Mouse (Mus musculus) midbrain, postnatal 0 days (tissue): ENCODE results near the gene Gsdmc3. TPM values are rescaled to one million over a fixed set of nuclear protein-coding genes. Genes with fewer than 3 reads are reported as not detected.
"Not testable (repeated sequence)": the region's sequence is repeated elsewhere in the genome, so short reads cannot be mapped to it uniquely, and the experiment has no call there.

Source experiments
- ATAC-seq: fragments of 200-750 bp; cut with Nextera tagmentation; 2 replicates; pipeline ENCODE4 v1.8.0; 2017; ENCODE audit warnings: moderate number of reproducible peaks, mild to moderate bottlenecking, moderate TSS enrichment, moderate library complexity; ENCODE audit not compliant: low FRiP score
- DNase-seq: peaks from one replicate; pipeline ENCODE4 v3.0.0-alpha.2; 2015; ENCODE audit warnings: low spot score
- H3K27ac ChIP-seq: fragments of 300-500 bp; sonication (generic); 2 replicates; pipeline ENCODE4 v1.5.1; 2014; ENCODE audit warnings: low read depth, mild to moderate bottlenecking, low read length, mixed read lengths
- H3K27me3 ChIP-seq: fragments of 300-500 bp; sonication (generic); 2 replicates; pipeline ENCODE4 v1.6.1; 2014; ENCODE audit warnings: low read length, control low read depth, mixed read lengths; ENCODE audit not compliant: insufficient read depth
- H3K36me3 ChIP-seq: fragments of 300-500 bp; sonication (generic); 2 replicates; pipeline ENCODE4 v1.6.1; 2014; ENCODE audit warnings: low read length, control low read depth, mixed read lengths; ENCODE audit not compliant: insufficient read depth
- H3K4me1 ChIP-seq: fragments of 300-500 bp; sonication (generic); 2 replicates; pipeline ENCODE4 v1.6.1; 2014; ENCODE audit warnings: mild to moderate bottlenecking, control low read depth, antibody characterized with exemption, low read length, mixed read lengths; ENCODE audit not compliant: insufficient read depth
- H3K4me2 ChIP-seq: fragments of 300-500 bp; sonication (generic); 2 replicates; pipeline ENCODE4 v1.6.1; 2014; ENCODE audit warnings: low read depth, mild to moderate bottlenecking, low read length, mixed read lengths; ENCODE audit not compliant: poor library complexity, severe bottlenecking
- H3K4me3 ChIP-seq: fragments of 300-500 bp; sonication (generic); 2 replicates; pipeline ENCODE4 v1.5.1; 2014; ENCODE audit warnings: low read depth, mild to moderate bottlenecking, low read length, moderate library complexity
- H3K9ac ChIP-seq: fragments of 300-500 bp; sonication (generic); replicated peaks from 2 replicates; pipeline ENCODE4 v1.6.1; 2014; ENCODE audit warnings: mild to moderate bottlenecking, low read length, moderate library complexity, mixed read lengths; ENCODE audit not compliant: poor library complexity, severe bottlenecking
- H3K9me3 ChIP-seq: fragments of 300-500 bp; sonication (generic); 2 replicates; pipeline ENCODE4 v1.6.1; 2016; ENCODE audit warnings: low read length, control low read depth
- CTCF ChIP-seq: IDR thresholded peaks from 2 replicates; pipeline ENCODE4 v1.5.1; 2016; ENCODE audit warnings: antibody characterized with exemption, mild to moderate bottlenecking
- WGBS: fragments of 180-500 bp; shearing (Covaris S2); extraction: QIAGEN DNeasy Blood & Tissue Kit; methylation state at CpG from one replicate; pipeline ENCODE4 v1.1.7; 2014; 5-methylcytosine and 5-hydroxymethylcytosine counted together
- polyA plus RNA-seq: library from polyadenylated mRNA; unstranded; fragments of >200 nt; fragmentation: Nextera tagmentation; extraction: Ambion mirVana; gene quantifications from 2 replicates; pipeline ENCODE4 v1.2.1, GENCODE M21; 2015
- total RNA-seq: library from RNA; depleted of rRNA; stranded (reverse); fragments of >200 nt; gene quantifications from 2 replicates; pipeline ENCODE4 v1.2.3, GENCODE M21; 2014; rRNA removed

Gene Gsdmc3
- not detected in 2 replicates for total RNA-seq
- polyA plus RNA-seq: not detected in 2 replicates

DNA sequence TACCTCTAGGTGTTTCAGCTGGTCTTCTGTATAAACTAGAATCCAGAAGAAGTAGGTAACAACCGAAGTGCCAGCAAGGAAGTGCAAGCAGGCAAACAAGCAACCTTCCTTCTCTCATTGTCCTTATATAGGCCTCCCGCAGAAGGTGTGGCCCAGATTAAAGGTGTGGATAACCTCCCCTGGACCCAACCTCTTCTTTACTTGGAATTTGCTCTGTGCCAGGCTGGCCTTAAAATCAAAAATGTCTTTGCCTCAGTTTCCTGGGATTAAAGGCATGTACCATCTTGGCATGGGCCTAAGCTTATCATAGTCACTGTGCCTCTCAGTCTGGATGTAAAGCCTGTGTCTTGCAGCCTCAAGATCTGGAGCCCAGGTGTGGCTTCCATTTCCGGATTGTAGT, at the start of gene Gsdmc3:
Gene Gsdmc3 (minus strand): TSS at position 101 of the 400 bp plus-strand sequence.
- not testable (repeated sequence) for H3K27me3 ChIP-seq, H3K4me2 ChIP-seq, H3K9ac ChIP-seq, H3K9me3 ChIP-seq, ATAC-seq, H3K4me3 ChIP-seq, H3K36me3 ChIP-seq, H3K4me1 ChIP-seq, H3K27ac ChIP-seq, DNase-seq
- WGBS: 95% methylated on average over 1 of the region's 3 CpGs

DNA sequence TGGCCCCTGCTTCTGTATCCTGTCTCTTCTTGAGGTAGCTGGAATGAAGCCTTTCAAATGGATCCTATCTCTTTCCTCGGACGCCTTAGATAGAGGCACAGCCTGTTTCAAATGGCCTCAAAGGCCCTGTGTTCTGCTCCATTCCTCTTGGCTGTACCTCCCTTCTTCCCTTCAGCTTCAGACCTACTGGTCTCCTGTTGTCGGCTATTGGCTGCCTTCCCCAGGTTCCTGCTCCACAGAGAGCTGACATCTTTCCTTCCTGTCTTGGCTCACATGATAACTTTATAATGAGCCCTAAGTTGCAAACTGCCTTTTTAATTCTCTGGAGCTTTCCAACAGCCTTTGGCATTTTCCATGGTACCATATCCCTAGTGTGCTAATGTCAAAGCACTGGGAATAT, 47.8 kb upstream of the Gsdmc3 start:
- ATAC-seq (no peak), DNase-seq (no peak)
- H3K27me3 ChIP-seq: no peaks in the 10 kb centered on the region
- no peaks in the 10 kb centered on the region for H3K4me1 ChIP-seq
- H3K4me3 ChIP-seq: no peak overlapping the region
- peaks cover 22% of the 10 kb centered on the region for H3K36me3 ChIP-seq
- H3K27ac ChIP-seq: no peak overlapping the region
- no peak overlapping the region for H3K9ac ChIP-seq
- no peak for TF ChIP-seq CTCF
- H3K9me3 ChIP-seq: no peaks in the 10 kb centered on the region
- H3K4me2 ChIP-seq: no peak overlapping the region
- WGBS: 89% methylated on average over 3 of the region's 3 CpGs

DNA sequence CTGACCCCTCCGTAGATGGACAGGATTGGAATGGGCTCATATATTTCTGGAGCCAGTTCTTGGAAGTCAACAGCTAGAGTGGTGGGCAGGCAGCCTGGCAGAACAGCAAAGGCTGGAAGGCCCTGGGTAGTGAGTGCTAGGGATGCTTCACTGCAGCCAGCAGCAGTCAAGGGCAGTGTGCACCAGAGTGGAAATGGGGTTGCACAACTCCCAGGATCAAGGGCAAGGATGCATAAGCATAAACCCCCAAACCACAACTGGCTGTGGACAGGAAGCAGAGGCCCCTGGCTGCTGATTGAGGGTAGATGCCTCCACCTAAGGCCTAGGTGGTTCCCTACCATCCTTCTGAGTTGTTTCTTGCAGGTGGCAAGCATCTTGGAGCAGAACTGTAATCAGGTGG, 46.1 kb upstream of the Gsdmc3 start:
- TF ChIP-seq CTCF: no peak
- H3K27me3 ChIP-seq: no peaks in the 10 kb centered on the region
- H3K27ac ChIP-seq: no peak overlapping the region
- H3K9me3 ChIP-seq: no peaks in the 10 kb centered on the region
- H3K4me3 ChIP-seq: no peak overlapping the region
- H3K9ac ChIP-seq: no peak overlapping the region
- DNase-seq (no peak), ATAC-seq (no peak)
- no peak overlapping the region for H3K4me2 ChIP-seq
- WGBS: 90% methylated on average over 1 of the region's 1 CpGs
- H3K36me3 ChIP-seq: peaks cover 10% of the 10 kb centered on the region
- no peaks in the 10 kb centered on the region for H3K4me1 ChIP-seq

DNA sequence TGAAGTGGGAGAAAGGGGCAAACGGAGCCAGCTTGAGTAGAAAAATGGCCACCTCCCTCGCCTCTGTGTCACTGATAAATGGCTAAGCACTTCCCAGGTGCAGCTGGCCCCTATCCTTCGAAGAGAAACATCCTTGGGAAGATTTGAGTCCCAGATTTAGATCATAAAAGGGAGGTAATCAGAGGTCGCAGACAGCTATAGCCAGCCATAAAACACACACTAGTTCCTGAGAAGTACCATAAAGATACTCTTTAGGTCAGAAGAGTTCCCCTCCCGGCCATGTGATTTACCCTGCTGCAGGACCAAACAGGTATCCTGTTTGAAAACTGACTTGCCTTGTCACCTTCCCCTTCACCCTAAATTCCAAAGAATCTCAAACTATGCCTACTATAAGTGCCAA, 43.3 kb upstream of the Gsdmc3 start:
- not testable (repeated sequence) for H3K9ac ChIP-seq, DNase-seq, H3K4me3 ChIP-seq, H3K27me3 ChIP-seq, H3K4me2 ChIP-seq, H3K27ac ChIP-seq, H3K4me1 ChIP-seq, H3K36me3 ChIP-seq, H3K9me3 ChIP-seq, ATAC-seq
- 90% methylated on average over 2 of the region's 5 CpGs for WGBS

DNA sequence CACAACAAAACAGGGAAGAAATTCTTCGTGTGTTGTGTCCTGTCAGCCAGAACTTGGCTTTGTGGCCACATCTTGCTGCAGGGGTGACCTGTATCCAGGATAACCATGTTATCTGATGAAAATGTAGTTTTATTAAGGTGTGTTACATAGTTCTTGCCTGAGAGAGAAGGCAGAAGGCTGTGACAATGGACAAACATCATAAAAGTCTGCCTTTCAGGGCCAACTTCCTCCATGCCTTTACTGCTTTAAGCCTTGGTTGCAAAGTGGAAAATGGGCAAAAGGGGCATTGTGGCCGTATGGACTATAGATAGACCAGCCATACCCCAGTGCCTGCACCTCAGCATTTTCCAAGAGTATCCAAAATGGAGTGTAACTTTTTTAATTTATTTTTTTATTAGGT, 41.4 kb upstream of the Gsdmc3 start:
- DNase-seq, ATAC-seq, H3K9me3 ChIP-seq, H3K9ac ChIP-seq, H3K4me1 ChIP-seq, H3K27me3 ChIP-seq, H3K27ac ChIP-seq, H3K4me2 ChIP-seq, H3K4me3 ChIP-seq, H3K36me3 ChIP-seq: not testable (repeated sequence)
- 60% methylated on average over 1 of the region's 2 CpGs for WGBS

DNA sequence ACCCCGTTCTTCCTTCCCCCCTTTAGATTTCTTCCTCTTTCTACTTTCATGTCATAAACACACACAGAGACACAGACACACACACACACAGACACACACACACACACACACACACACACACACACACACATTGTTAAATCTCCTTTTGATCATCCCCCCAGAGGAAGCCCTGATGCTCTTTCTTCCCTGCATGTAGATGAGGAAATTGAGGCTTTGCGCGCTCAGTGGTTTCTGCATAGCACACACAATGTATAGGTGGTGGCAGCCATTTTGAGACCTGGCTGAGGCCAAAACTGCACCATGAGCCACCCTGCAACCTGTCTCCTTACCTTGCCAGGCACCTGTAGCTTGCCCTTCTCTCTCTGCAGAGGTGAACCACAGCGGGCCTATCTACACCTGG, 38.2 kb upstream of the Gsdmc3 start:
- not testable (repeated sequence) for ATAC-seq, H3K9ac ChIP-seq, DNase-seq, H3K36me3 ChIP-seq, H3K9me3 ChIP-seq, H3K4me3 ChIP-seq, H3K4me1 ChIP-seq, H3K27ac ChIP-seq, H3K27me3 ChIP-seq, H3K4me2 ChIP-seq
- WGBS: 89% methylated on average over 3 of the region's 4 CpGs

DNA sequence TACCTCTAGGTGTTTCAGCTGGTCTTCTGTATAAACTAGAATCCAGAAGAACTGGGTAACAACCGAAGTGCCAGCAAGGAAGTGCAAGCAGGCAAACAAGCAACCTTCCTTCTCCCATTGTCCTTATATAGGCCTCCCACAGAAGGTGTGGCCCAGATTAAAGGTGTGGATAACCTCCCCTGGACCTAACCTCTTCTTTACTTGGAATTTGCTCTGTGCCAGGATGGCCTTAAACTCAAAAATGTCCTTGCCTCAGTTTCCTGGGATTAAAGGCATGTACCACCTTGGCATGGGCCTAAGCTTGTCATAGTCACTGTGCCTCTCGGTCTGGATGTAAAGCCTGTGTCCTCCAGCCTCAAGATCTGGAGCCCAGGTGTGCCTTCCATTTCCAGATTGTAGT, 33.8 kb upstream of the Gsdmc3 start, which contains the start of gene Gsdmc4:
Gene Gsdmc4 (minus strand): TSS at position 101 of the 400 bp plus-strand sequence.
- not testable (repeated sequence) for ATAC-seq, H3K27me3 ChIP-seq

DNA sequence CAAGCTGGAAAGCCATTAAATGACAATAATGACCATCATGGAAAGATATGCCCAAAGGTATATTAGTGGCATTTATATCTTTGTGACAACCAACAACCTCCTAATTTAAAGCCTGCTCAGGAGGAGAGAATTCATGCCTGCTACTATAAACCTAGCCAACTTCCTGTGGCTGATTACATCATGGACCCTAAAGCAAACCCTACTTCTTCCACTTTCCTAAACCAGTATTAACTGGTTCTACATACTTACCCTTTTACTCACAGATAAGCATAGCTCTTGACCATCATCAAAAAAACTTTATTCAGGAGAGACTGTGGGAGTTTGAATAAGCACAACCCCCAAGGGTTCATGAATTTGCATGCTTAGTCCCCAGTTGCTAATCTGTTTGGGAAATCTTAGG, 31.5 kb upstream of the Gsdmc3 start:
- not testable (repeated sequence) for H3K4me1 ChIP-seq, H3K27ac ChIP-seq, H3K9me3 ChIP-seq, H3K4me2 ChIP-seq, H3K27me3 ChIP-seq, H3K9ac ChIP-seq, H3K4me3 ChIP-seq, DNase-seq, H3K36me3 ChIP-seq, ATAC-seq

More for the DNA sequence above, 33.8 kb upstream of the Gsdmc3 start, which contains the start of gene Gsdmc4:
- H3K36me3 ChIP-seq, H3K4me2 ChIP-seq, H3K4me3 ChIP-seq, DNase-seq, H3K9ac ChIP-seq, H3K27ac ChIP-seq, H3K9me3 ChIP-seq, H3K4me1 ChIP-seq: not testable (repeated sequence)
- WGBS: 81% methylated on average over 2 of the region's 2 CpGs
